Mouse (Mus musculus) CH12.LX (cell line): Measurements from ENCODE around the gene Exoc2. TPM values are rescaled to one million over a fixed set of nuclear protein-coding genes. Genes with fewer than 3 reads are reported as not detected.

Experiments used
- DNase-seq: peaks from one replicate; pipeline ENCODE4 v3.0.0-alpha.2; 2013; ENCODE audit errors: extremely low read depth
- H3K27ac ChIP-seq: 2 replicates; pipeline ENCODE4 v1.5.1; 2012; ENCODE audit warnings: low read depth, mild to moderate bottlenecking, control low read depth, moderate library complexity; ENCODE audit not compliant: insufficient read depth
- H3K27me3 ChIP-seq: replicated peaks from 2 replicates; pipeline ENCODE3; 2012; ENCODE audit warnings: inconsistent platforms
- H3K36me3 ChIP-seq, 2 experiments: replicated peaks in 1 of 2; 2 replicates each; pipeline versions ENCODE3 to v1.6.1; 2012; ENCODE audit warnings: inconsistent platforms in 1 of 2, low read length in 1 of 2, mild to moderate bottlenecking in 1 of 2, mixed read lengths in 1 of 2, moderate library complexity in 1 of 2; ENCODE audit not compliant: control insufficient read depth in 1 of 2, insufficient read depth in 1 of 2
- H3K4me1 ChIP-seq, 2 experiments: 2 replicates each; pipeline ENCODE4 v1.6.1; 2012; ENCODE audit warnings: inconsistent platforms in 1 of 2, moderate library complexity in 1 of 2; ENCODE audit not compliant: insufficient read depth in 2 of 2, control insufficient read depth in 1 of 2
- H3K4me2 ChIP-seq: 2 replicates; pipeline ENCODE4 v1.6.1; 2012; ENCODE audit warnings: low read depth, mild to moderate bottlenecking, control low read depth; ENCODE audit not compliant: poor library complexity, insufficient read depth, severe bottlenecking
- H3K4me3 ChIP-seq, 3 experiments: fragments of 150-350 bp in 1 of 3; sonication (generic) in 1 of 3; replicated peaks in 1 of 3; 2 replicates each; pipeline versions ENCODE3 to v1.5.1; 2011 to 2012; ENCODE audit warnings: low read depth in 2 of 3, low read length in 2 of 3, mild to moderate bottlenecking in 2 of 3, moderate library complexity in 2 of 3, control low read depth in 1 of 3, improper control_type of control experiment in 1 of 3, inconsistent platforms in 1 of 3, mixed read lengths in 1 of 3; ENCODE audit not compliant: poor library complexity in 1 of 3
- H3K79me2 ChIP-seq: replicated peaks from 2 replicates; pipeline ENCODE4 v1.6.1; 2012; ENCODE audit warnings: mild to moderate bottlenecking, moderate library complexity; ENCODE audit not compliant: control insufficient read depth, poor library complexity, insufficient read depth, severe bottlenecking; ENCODE audit errors: extremely low read depth
- H3K9ac ChIP-seq: 2 replicates; pipeline ENCODE4 v1.6.1; 2012; ENCODE audit warnings: low read depth, mild to moderate bottlenecking, control low read depth, moderate library complexity; ENCODE audit not compliant: insufficient read depth
- H3K9me3 ChIP-seq: replicated peaks from 2 replicates; pipeline ENCODE3; 2012; ENCODE audit warnings: low read length, inconsistent platforms, mixed read lengths
- BHLHE40 ChIP-seq: IDR thresholded peaks from 2 replicates; pipeline ENCODE4 v1.6.1; 2011; ENCODE audit warnings: mild to moderate bottlenecking, low read depth, low read length, improper control_type of control experiment
- ELF1 ChIP-seq: IDR thresholded peaks from 2 replicates; pipeline ENCODE4 v1.6.1; 2014; ENCODE audit warnings: low read depth, mild to moderate bottlenecking, inconsistent platforms, low read length, improper control_type of control experiment
- IRF4 ChIP-seq: IDR thresholded peaks from 2 replicates; pipeline ENCODE4 v1.6.1; 2014; ENCODE audit warnings: low read depth, mild to moderate bottlenecking, inconsistent platforms, low read length, improper control_type of control experiment
- MAFK ChIP-seq: IDR thresholded peaks from 2 replicates; pipeline ENCODE4 v1.6.1; 2011; ENCODE audit warnings: low read length, improper control_type of control experiment; ENCODE audit not compliant: insufficient replicate concordance
- MAX ChIP-seq: IDR thresholded peaks from 2 replicates; pipeline ENCODE4 v1.6.1; 2011; ENCODE audit warnings: low read length, improper control_type of control experiment
- MAZ ChIP-seq: IDR thresholded peaks from 2 replicates; pipeline ENCODE4 v1.6.1; 2012; ENCODE audit warnings: low read depth, mild to moderate bottlenecking, inconsistent platforms, low read length, improper control_type of control experiment, moderate library complexity
- MXI1 ChIP-seq: IDR thresholded peaks from 2 replicates; pipeline ENCODE4 v1.6.1; 2011; ENCODE audit warnings: mild to moderate bottlenecking, low read depth, low read length, improper control_type of control experiment
- MYC ChIP-seq: IDR thresholded peaks from 2 replicates; pipeline ENCODE4 v1.6.1; 2011; ENCODE audit warnings: low read depth, mild to moderate bottlenecking, improper control_type of control experiment, low read length
- NELFE ChIP-seq: IDR thresholded peaks from 2 replicates; pipeline ENCODE4 v1.6.1; 2011; ENCODE audit warnings: low read depth, low read length, improper control_type of control experiment
- NRF1 ChIP-seq: IDR thresholded peaks from 2 replicates; pipeline ENCODE4 v1.6.1; 2014; ENCODE audit warnings: low read depth, mild to moderate bottlenecking, inconsistent platforms, low read length, improper control_type of control experiment, moderate library complexity
- PAX5 ChIP-seq: IDR thresholded peaks from 2 replicates; pipeline ENCODE4 v1.6.1; 2012; ENCODE audit warnings: low read length, inconsistent platforms, mixed read lengths
- POLR2AphosphoS2 ChIP-seq: IDR thresholded peaks from 2 replicates; pipeline ENCODE4 v1.6.1; 2011; ENCODE audit warnings: low read depth, low read length, improper control_type of control experiment
- RAD21 ChIP-seq: IDR thresholded peaks from 2 replicates; pipeline ENCODE4 v1.6.1; 2011; ENCODE audit warnings: low read depth, mild to moderate bottlenecking, low read length, improper control_type of control experiment, moderate library complexity
- RCOR1 ChIP-seq: conservative IDR thresholded peaks from 2 replicates; pipeline ENCODE4 v1.6.1; 2012; ENCODE audit warnings: low read depth, mild to moderate bottlenecking, inconsistent platforms, low read length, improper control_type of control experiment
- SIN3A ChIP-seq: IDR thresholded peaks from 2 replicates; pipeline ENCODE4 v1.6.1; 2012; ENCODE audit warnings: low read length, improper control_type of control experiment, inconsistent platforms
- SMC3 ChIP-seq: IDR thresholded peaks from 2 replicates; pipeline ENCODE4 v1.6.1; 2011; ENCODE audit warnings: low read depth, low read length, improper control_type of control experiment
- TBP ChIP-seq: conservative IDR thresholded peaks from 2 replicates; pipeline ENCODE4 v1.6.1; 2011; ENCODE audit warnings: low read depth, low read length, improper control_type of control experiment
- TCF12 ChIP-seq: IDR thresholded peaks from 2 replicates; pipeline ENCODE4 v1.6.1; 2014; ENCODE audit warnings: low read depth, mild to moderate bottlenecking, inconsistent platforms, low read length, improper control_type of control experiment
- UBTF ChIP-seq: IDR thresholded peaks from 2 replicates; pipeline ENCODE4 v1.6.1; 2012; ENCODE audit warnings: low read depth, mild to moderate bottlenecking, inconsistent platforms, low read length, improper control_type of control experiment, moderate library complexity
- ZC3H11A ChIP-seq: IDR thresholded peaks from 2 replicates; pipeline ENCODE4 v1.6.1; 2012; ENCODE audit warnings: low read depth, mild to moderate bottlenecking, inconsistent platforms, low read length, improper control_type of control experiment
- dilution Hi-C: fragments of 300-500 bp; cut with MboI; formaldehyde crosslinking; loops from 2 replicates; pipeline ENCODE4 v1.14.3; 2020; ENCODE audit warnings: low sequenced_read_pairs; ENCODE audit not compliant: extremely low pct_unique_long_range_greater_than_20kb, extremely low pct_ligation_motif_present
- in situ Hi-C: fragments of 300-500 bp; cut with MboI; formaldehyde crosslinking; loops from 3 replicates; pipeline ENCODE4 v1.14.3; 2019; ENCODE audit warnings: low sequenced_read_pairs, low pct_ligation_motif_present, low pct_unique_long_range_greater_than_20kb, mixed read lengths
- polyA plus RNA-seq: library from polyadenylated mRNA; unstranded; fragments of >175 nt; gene quantifications from 2 replicates; pipeline ENCODE4 v1.2.1, GENCODE M21; 2012; ENCODE audit warnings: low read depth; ENCODE audit not compliant: insufficient read length
- total RNA-seq, 2 experiments: library from RNA; depleted of rRNA; stranded (reverse); fragments of 300-350 nt in 1 of 2; fragments of >200 nt in 1 of 2; gene quantifications; 2 replicates each; pipeline ENCODE4 v1.2.3; 2012 to 2014

Gene Exoc2
- total and polyA plus RNA-seq, 3 experiments, result 21.1 to 33.0 (median 29.7) TPM

DNA sequence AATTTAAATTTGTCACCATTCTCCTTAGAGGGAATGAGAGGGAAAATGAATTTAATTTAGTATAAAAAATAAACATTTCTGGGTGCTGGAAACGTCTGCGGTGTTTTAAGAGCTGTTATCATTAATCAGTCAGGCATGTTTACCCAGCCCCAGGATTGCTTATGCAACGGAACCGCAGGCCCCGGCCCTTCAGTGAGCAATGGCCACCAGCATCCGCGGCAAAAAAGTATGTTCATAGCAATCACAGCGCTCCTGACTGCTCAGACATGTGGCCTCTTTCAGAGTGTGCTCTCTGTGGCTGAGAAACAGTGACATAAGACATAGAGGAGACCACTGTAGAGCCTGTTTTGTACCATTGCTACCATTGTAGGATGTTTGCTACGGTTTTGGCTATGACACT is 16.3 kb upstream of the Exoc2 start:
- DNase-seq, result no peak
- dilution Hi-C loops, result no loop called here
- Histone ChIP-seq H3K9ac (no peak overlapping the region), H3K36me3 (no peaks in the 10 kb centered on the region), H3K9me3 (no peaks in the 10 kb centered on the region), H3K4me1 (peaks cover 6 to 23% of the 10 kb centered on the region in 2 experiments; a peak in 3 of 4 replicates)
- TF ChIP-seq SIN3A (no peak), ZC3H11A (no peak), ELF1 (no peak)
- TF ChIP-seq, all 38 proteins: peak for 0
- Histone ChIP-seq H3K79me2 (no peaks in the 10 kb centered on the region), H3K4me2 (no peak overlapping the region), H3K27ac (no peak overlapping the region), H3K27me3 (no peaks in the 10 kb centered on the region), H3K4me3 (no peak overlapping the region)
- in situ Hi-C loops, result no loop called here

DNA sequence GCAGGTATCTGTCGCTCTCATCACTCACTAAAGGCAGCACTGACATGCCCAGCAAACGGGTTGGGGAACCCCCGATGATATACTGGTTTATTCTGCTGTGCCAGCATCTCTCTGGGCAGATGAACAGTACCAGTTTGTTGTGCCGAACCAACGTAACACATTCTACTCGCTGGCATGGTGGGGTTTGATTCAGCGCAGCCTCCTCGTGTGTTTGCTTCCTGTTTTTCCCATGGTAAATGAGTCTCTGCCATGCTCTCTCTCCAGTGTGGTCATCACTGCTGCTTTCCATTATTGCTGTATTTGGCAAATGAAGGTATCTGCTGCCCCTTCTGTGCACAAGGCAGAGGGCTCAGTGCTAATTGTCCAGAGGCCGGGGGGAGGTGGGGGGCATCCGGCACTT is 15.8 kb upstream of the Exoc2 start:
- no peaks in the 10 kb centered on the region for H3K27me3 ChIP-seq
- no peak overlapping the region for H3K9ac ChIP-seq
- TF ChIP-seq UBTF, result no peak
- TF ChIP-seq RCOR1, result no peak
- no peak for TF ChIP-seq MAZ
- no peak for TF ChIP-seq PAX5
- TF ChIP-seq NRF1, result no peak
- no peak for TF ChIP-seq MAFK
- TF ChIP-seq POLR2AphosphoS2, result no peak
- no peak overlapping the region for H3K4me3 ChIP-seq
- H3K79me2 ChIP-seq, result no peaks in the 10 kb centered on the region
- H3K4me1 ChIP-seq, result peaks cover 6 to 21% of the 10 kb centered on the region in 2 experiments; a peak in 3 of 4 replicates
- no peak for DNase-seq
- dilution Hi-C loops (no loop called here), in situ Hi-C loops (no loop called here)
- no peak overlapping the region for H3K27ac ChIP-seq
- no peaks in the 10 kb centered on the region for H3K9me3 ChIP-seq
- H3K4me2 ChIP-seq, result no peak overlapping the region
- H3K36me3 ChIP-seq, result no peaks in the 10 kb centered on the region

DNA sequence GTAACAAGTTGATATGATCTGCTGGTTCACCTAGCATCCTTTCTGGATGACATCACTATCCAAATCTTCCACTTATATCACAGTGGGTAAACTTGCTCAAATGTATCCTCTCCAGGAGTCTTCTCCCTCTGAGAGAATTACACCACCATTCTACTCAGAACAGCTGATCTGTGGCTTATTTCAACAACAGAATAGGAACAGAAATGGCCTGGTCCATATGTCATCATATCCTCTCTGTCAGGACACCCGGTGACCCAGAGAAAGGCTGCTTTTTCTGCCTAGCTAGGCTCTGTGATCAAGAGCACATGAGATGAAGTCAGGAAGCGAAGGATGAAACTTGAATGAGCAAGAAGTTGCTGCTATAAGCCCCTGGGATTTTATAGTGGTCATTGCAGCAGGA is 13.8 kb upstream of the Exoc2 start:
- no peak overlapping the region for H3K9ac ChIP-seq
- TF ChIP-seq NELFE (no peak), UBTF (no peak), MAX (no peak), BHLHE40 (no peak), RAD21 (no peak), ZC3H11A (no peak), IRF4 (no peak), TBP (no peak), MXI1 (no peak), SMC3 (no peak), ELF1 (no peak), PAX5 (no peak), MYC (no peak), TCF12 (no peak), NRF1 (no peak)
- H3K9me3 ChIP-seq, result no peaks in the 10 kb centered on the region
- H3K4me3 ChIP-seq, result no peak overlapping the region
- H3K27me3 ChIP-seq, result no peaks in the 10 kb centered on the region
- H3K36me3 ChIP-seq, result no peaks in the 10 kb centered on the region
- in situ Hi-C loops (no loop called here), dilution Hi-C loops (no loop called here)
- H3K79me2 ChIP-seq, result no peaks in the 10 kb centered on the region
- no peak overlapping the region for H3K4me2 ChIP-seq
- peaks cover 4 to 22% of the 10 kb centered on the region in 2 experiments; a peak in 3 of 4 replicates for H3K4me1 ChIP-seq
- no peak overlapping the region for H3K27ac ChIP-seq
- no peak for DNase-seq
